12 mouse cellular contexts compared by ENCODE assay signal in the genomic region with DNA sequence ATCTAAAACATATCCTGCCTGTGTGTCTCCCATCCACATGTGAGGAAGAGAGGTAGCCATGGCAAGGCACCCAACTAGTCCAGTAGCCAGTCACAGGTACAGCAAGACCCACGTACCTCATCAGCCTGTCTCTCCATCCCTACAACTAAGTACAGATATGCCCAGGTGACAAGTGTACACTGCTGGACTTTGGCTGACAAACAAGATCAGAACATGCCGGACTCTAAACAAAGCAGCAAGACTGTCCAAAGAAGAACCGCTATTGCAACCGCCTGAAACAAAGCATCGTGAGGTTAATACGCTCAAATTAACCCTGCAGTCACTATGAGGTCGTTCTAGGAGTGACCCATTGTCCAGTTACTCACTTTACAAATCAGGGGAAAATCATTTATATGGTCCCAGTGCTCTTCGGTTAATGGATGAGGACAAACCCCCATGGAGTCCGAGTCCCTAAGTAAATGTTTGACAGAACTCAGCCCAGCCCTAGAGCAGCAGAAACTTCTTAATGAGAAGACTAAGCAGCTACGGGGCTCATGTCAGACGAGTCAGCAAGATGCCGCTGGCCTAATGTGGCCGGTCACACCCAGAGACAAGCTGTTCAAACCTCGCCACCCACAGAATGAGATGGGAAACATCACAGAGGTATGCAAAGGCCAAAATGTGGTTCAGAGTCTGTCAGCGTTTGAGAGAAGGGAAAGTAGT. TPM values are rescaled to one million over a fixed set of nuclear protein-coding genes. Genes with fewer than 3 reads are reported as not detected.
DNase-seq lines count a peak whose midpoint lies in the region; ATAC-seq and TF ChIP-seq lines count a peak whose summit lies in the region.
"Had no signal": no experiment of that assay in that cellular context is flagged by ENCODE, and none has a peak within 500 bp of the region (broad histone marks: within the 10 kb centered on the region; RNA-seq: fewer than 3 reads in every experiment).

No protein-coding gene starts in this region.

- H3K9ac ChIP-seq in intestine, postnatal 0 days (ENCODE audit: low read depth, low read length): 0 out of 2 replicates have a peak overlapping the region, but pooled peaks have one; percentile 26

- no peaks in the 10 kb centered on the region for H3K27me3 ChIP-seq in intestine, postnatal 0 days (replicated peaks; ENCODE audit: control insufficient read depth, insufficient read depth, low read length)

- H3K4me2 ChIP-seq in intestine, postnatal 0 days (replicated peaks; ENCODE audit: low read depth): peak overlapping the region; percentile 90
- H3K4me2 ChIP-seq: heart, embryonic 11.5 days had no signal

- H3K9me3 ChIP-seq in intestine, postnatal 0 days (ENCODE audit: control insufficient read depth): no peaks in the 10 kb centered on the region
- H3K9me3 ChIP-seq: midbrain, embryonic 10.5 days had no signal

- peak; percentile 83 for DNase-seq in heart, adult 11 months
- no peak for DNase-seq in heart, postnatal 25 days (ENCODE audit: low spot score)
- peak; percentile 43 for DNase-seq in 3T3-L1 (ENCODE audit: low read depth, low spot score)
- DNase-seq in kidney, postnatal 4 days: peak; percentile 51 to 55
- DNase-seq in left cerebral cortex, postnatal 10 days (ENCODE audit: extremely low spot score in 1 of 2, low spot score in 2 of 2): no peak
- DNase-seq in gastrocnemius, postnatal 36 days: no peak
- DNase-seq in right cerebral cortex, adult 2 months (ENCODE audit: low spot score in 2 of 2): no peak
- DNase-seq: adrenal gland, postnatal 10 days; left cerebral cortex, postnatal 4 days had no signal

- intact Hi-C loops in heart, postnatal 25 days (cut with DNase I): loop anchor here (5.0 kb wide), 1 partner anchor 38 kb away; no protein-coding TSS in a partner anchor
- intact Hi-C loops in left cerebral cortex, postnatal 10 days (cut with DNase I): loop anchor here (5.0 kb wide), 2 partner anchors 43 to 67 kb away; no protein-coding TSS in a partner anchor
- intact Hi-C loops in gastrocnemius, postnatal 36 days (cut with DNase I): loop anchor here (5.0 kb wide), 1 partner anchor 43 kb away; no protein-coding TSS in a partner anchor

- no peak for TF ChIP-seq CTCF in intestine, postnatal 0 days (IDR thresholded peaks at IDR 0.05; ENCODE audit: low read depth)

- H3K4me3 ChIP-seq in intestine, postnatal 0 days (ENCODE audit: low read depth, low read length): peak overlapping the region; percentile 78; the same call in 1 of the 2 replicates
- H3K4me3 ChIP-seq: midbrain, embryonic 10.5 days had no signal

- no peak for ATAC-seq in intestine, postnatal 0 days

- no peaks in the 10 kb centered on the region; the same call in 1 of the 2 replicates for H3K36me3 ChIP-seq in intestine, postnatal 0 days (ENCODE audit: control insufficient read depth, insufficient read depth)

- WGBS in intestine, postnatal 0 days: 40% methylated on average over 15 of the region's 15 CpGs

- 0 out of 2 replicates have a peak overlapping the region, but pooled peaks have one; percentile 46 for H3K27ac ChIP-seq in intestine, postnatal 0 days (ENCODE audit: low read depth, low read length)
- H3K27ac ChIP-seq: midbrain, embryonic 10.5 days had no signal

- H3K4me1 ChIP-seq in intestine, postnatal 0 days (replicated peaks; ENCODE audit: control insufficient read depth, insufficient read depth, low read length): 0 out of 2 replicates have a peak, but pooled peaks cover 4% of the 10 kb centered on the region

RNA-seq across cellular contexts. Expression of a gene that starts 2.7 kb away (rescaled TPM):
- total RNA-seq in heart, postnatal 25 days (2021): 100 to 1,000 TPM; 204 to 227 TPM
- polyA plus RNA-seq in intestine, postnatal 0 days (2015; fragmentation: Nextera tagmentation; extraction: Ambion mirVana): 277 and 284 TPM in 2 replicates
- 100 to 1,000 TPM; 251 to 263 TPM for total RNA-seq in left cerebral cortex, postnatal 10 days (2021)
- total RNA-seq in gastrocnemius, postnatal 36 days (2021): 100 to 1,000 TPM; 106 to 126 TPM

Comparison
In these comparisons a context has a peak if more than half of its experiments do, and no peak if none do; other contexts are left out.
1. DNase-seq: peak in heart, adult 11 months (single experiment), 3T3-L1 (single experiment) and kidney, postnatal 4 days (2 of 2); none in heart, postnatal 25 days (single experiment), left cerebral cortex, postnatal 10 days (0 of 2), gastrocnemius, postnatal 36 days (0 of 2) and right cerebral cortex, adult 2 months (0 of 2).